Mouse (Mus musculus): ENCODE results near the gene Tent4b.
A peak's percentile ranks its signal among the peaks of the same experiment; 100 is the strongest.
"Not testable (repeated sequence)": the region's sequence is repeated elsewhere in the genome, so short reads cannot be mapped to it uniquely, and the experiment has no call there.

Tent4b gene

GRCm38 (mm10) chr8:88198945-88199571 is at the start of gene Tent4b:
Tent4b (plus strand) TSS chr8:88199213.
- DNase-seq = peak; percentile 92

- DNase-seq = no peak
Measured at GRCm38 (mm10) chr8:88150910-88151371, 48.1 kb upstream of the Tent4b start.

GRCm38 (mm10) chr8:88160237-88160995 is 38.6 kb upstream of the Tent4b start:
- DNase-seq = no peak

GRCm38 (mm10) chr8:88161439-88161838 is 37.6 kb upstream of the Tent4b start:
- DNase-seq = peak; percentile 77

- no peak for DNase-seq
Measured at GRCm38 (mm10) chr8:88175264-88175663, 23.7 kb upstream of the Tent4b start.

GRCm38 (mm10) chr8:88177291-88177690 is 21.7 kb upstream of the Tent4b start:
- no peak for DNase-seq

- no peak for DNase-seq
Measured at GRCm38 (mm10) chr8:88183121-88183520, 15.9 kb upstream of the Tent4b start.

GRCm38 (mm10) chr8:88184914-88185313 is 14.1 kb upstream of the Tent4b start:
- DNase-seq = no peak

GRCm38 (mm10) chr8:88185716-88186115 is 13.3 kb upstream of the Tent4b start:
- no peak for DNase-seq

- no peak for DNase-seq
Measured at GRCm38 (mm10) chr8:88197328-88197727, 1.7 kb upstream of the Tent4b start.

GRCm38 (mm10) chr8:88198551-88198944 is 465 bp upstream of the Tent4b start:
- peak; percentile 32 for DNase-seq

- peak; percentile 24 for DNase-seq
Measured at GRCm38 (mm10) chr8:88199700-88200601, 938 bp downstream of the Tent4b start.

- DNase-seq = no peak
Measured at GRCm38 (mm10) chr8:88200724-88201495, 1.9 kb downstream of the Tent4b start.

- no peak for DNase-seq
Measured at GRCm38 (mm10) chr8:88201641-88202040, 2.6 kb downstream of the Tent4b start.

GRCm38 (mm10) chr8:88206016-88206415 is 7.0 kb downstream of the Tent4b start:
- DNase-seq = no peak

- DNase-seq = no peak
Measured at GRCm38 (mm10) chr8:88207121-88207821, 8.3 kb downstream of the Tent4b start.

GRCm38 (mm10) chr8:88209930-88210827 is 11.2 kb downstream of the Tent4b start:
- DNase-seq = not testable (repeated sequence)

- no peak for DNase-seq
Measured at GRCm38 (mm10) chr8:88221353-88221752, 22.3 kb downstream of the Tent4b start.

- no peak for DNase-seq
Measured at GRCm38 (mm10) chr8:88225358-88225757, 26.3 kb downstream of the Tent4b start.

- no peak for DNase-seq
Measured at GRCm38 (mm10) chr8:88227851-88228250, 28.8 kb downstream of the Tent4b start.

GRCm38 (mm10) chr8:88228286-88228685 is 29.3 kb downstream of the Tent4b start:
- no peak for DNase-seq
